Mouse (Mus musculus): Measurements from ENCODE around the gene Cass4. TPM values are rescaled to one million over a fixed set of nuclear protein-coding genes. Genes with fewer than 3 reads are reported as not detected.

The Cass4 gene
- total RNA-seq, 2 experiments from 2014 or later, result 4.0 to 5.3 TPM

DNA sequence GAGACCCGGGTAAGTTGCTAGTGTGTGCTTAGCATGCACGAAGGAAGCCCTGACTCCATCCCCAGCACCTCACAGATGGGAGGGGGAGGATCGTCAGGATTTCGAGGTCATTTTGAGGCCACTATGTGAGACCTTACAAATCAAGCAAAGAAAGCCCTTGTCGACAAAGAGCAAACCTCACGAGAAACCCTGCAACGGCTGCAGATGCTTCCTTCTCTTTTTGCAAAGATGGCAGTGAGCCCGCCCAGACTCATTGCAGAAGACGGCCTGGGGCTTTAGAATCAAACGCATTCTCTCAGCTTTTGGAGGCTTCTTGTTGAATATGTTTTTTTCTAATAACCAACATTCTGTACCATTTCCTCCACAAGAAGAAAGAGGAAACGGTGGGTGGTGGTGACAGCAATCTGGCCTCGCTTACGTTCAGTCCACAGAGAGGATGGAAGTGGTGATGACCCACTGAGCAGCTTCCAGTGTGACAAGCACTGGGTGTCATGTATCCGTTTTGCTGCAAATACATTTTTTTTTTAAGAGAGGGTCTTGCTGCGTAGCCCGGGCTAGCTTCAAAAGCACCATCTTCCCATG is 43.9 kb downstream of the Cass4 start:
- ATAC-seq (ENCODE audit: poor library complexity, severe bottlenecking), result peak; percentile 47

- ATAC-seq (ENCODE audit: poor library complexity, severe bottlenecking), result peak; percentile 85
These were observed 46.4 kb downstream of the Cass4 start, which contains the start of gene Rtf2 for GRCm38 (mm10) chr2:172439843-172440639. Gene Rtf2, plus strand, starts transcription at chr2:172440556.

- no peak for ATAC-seq (ENCODE audit: poor library complexity, severe bottlenecking)
These were observed 47.0 kb downstream of the Cass4 start for GRCm38 (mm10) chr2:172440640-172441005.

- 0 out of 2 replicates have a peak, but pooled peaks have one; percentile 2 for ATAC-seq (ENCODE audit: poor library complexity, severe bottlenecking)
These were observed 47.6 kb downstream of the Cass4 start for GRCm38 (mm10) chr2:172441176-172441575.

DNA sequence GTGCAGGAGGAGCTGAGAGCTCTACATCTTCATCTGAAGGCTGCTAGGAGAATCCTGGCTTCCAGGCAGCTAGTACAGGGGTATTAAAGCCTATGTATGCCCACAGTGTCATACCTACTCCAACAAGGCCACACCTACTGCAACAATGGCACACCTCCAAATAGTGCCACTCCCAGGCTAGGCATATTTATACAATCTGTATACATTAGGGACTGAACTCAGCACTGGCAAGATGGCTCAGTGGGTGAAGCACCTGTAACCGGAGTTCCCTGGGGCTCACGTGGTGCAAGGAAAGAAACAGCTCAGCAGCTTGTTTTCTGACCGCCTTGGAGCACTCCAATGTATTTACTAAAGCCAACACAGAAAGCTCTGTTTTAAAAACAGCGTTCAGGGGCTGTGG is 52.0 kb downstream of the Cass4 start:
- no peak for ATAC-seq (ENCODE audit: poor library complexity, severe bottlenecking)

GRCm38 (mm10) chr2:172447317-172447716 is 53.7 kb downstream of the Cass4 start:
- ATAC-seq (ENCODE audit: poor library complexity, severe bottlenecking), result peak; percentile 69

DNA sequence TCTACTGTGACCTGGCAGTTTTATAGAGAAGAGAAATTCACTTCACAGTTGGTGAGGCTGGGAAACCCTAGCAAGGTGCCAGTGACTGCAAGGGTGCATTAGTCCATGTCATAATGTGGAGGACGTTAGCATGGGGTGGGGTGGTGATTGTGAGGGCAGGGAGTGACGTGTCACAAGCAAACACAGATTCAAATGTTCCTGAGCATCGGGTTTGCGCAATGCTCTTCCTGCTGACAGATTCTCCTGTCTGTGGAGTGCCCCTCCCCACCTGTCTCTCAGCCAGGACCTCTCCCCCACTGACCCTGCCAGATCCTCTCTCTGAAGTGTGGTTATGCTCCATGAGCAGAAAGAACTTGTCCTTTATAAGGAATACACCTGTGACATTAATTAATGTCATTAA is 54.7 kb downstream of the Cass4 start:
- no peak for ATAC-seq (ENCODE audit: poor library complexity, severe bottlenecking)

DNA sequence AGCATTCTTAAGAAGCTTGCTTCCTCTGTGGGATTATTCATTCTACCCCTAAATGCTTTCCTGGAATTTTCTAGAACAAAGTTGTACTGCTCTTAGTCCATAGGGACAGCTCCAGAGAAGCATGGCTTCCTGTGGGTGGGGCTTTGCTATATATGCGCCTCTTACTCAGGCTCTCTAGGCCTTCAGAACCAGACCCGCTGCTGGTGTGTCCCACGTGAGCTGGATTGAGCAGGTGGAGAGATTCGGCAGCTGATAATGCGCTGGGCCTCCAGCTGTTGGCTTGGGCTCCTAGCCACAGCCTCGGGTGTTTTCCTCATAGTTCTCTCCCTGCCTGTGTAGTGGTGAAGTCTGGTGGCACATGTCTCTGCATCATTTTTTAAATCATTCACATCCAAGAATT is 57.0 kb downstream of the Cass4 start:
- ATAC-seq (ENCODE audit: poor library complexity, severe bottlenecking), result no peak

GRCm38 (mm10) chr2:172452031-172452430 is 58.4 kb downstream of the Cass4 start:
- ATAC-seq (ENCODE audit: poor library complexity, severe bottlenecking), result no peak

DNA sequence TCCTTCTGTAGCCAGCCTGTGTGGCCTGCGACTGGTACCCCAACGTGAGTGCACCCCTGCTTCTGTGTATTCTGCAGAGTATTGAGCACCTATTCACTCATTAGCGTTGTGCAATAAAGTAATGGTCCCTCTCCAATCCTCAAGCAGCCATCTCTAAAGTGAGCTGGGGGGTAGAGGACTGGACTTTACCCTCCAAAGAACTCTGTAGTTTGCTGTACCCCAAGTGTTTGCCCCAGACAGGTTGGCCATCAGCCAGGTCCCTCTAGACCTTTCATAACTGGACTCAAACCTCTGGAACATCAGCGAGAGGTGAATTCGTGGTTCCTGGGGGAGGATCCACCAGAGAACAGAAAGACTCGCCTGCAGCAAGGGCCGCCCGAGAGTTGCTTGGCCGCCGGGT is 58.9 kb downstream of the Cass4 start:
- no peak for ATAC-seq (ENCODE audit: poor library complexity, severe bottlenecking)

GRCm38 (mm10) chr2:172458496-172458895 is 64.9 kb downstream of the Cass4 start, which contains the start of gene Gcnt7:
Gene Gcnt7, minus strand, starts transcription at chr2:172458596.
- ATAC-seq (ENCODE audit: poor library complexity, severe bottlenecking), result no peak

DNA sequence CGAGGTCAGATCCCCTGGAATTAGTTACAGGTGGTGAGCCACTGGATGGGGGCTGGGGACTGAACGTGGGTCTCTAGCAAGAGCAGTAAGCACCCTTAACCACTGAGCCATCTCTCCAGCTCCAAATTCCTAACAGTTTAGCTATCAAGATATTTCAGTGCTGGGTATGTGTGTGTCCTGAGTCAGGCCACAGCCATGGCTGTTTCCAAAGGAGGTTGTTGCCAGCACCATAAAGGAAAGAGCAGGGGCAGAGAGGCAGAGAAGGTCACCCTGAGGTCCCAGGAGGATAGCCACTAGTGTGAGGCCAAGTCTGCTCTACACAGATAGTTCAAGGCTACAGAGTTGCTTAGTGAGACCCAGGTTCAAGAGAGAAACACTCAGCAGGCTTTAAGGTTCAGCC is 67.1 kb downstream of the Cass4 start:
- no peak for ATAC-seq (ENCODE audit: poor library complexity, severe bottlenecking)

DNA sequence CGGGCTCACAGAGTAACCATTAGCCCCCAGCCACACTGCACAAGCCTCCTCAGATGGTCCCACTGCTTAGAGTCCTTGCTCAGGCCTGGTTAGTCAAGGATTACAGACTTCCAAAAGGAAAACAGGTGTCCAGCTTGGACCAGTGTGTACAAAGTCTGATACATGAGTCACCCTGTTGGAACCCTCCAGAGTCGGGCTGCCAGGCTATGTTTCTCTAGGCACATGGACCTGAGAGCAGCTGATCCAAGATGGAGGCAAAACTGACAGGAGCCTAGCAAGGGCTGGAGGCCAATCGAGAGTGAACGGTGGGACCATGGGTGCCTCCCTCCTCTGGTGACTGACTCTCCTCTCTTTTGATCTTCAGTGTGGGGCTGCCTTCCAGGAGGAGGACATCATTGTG is 69.2 kb downstream of the Cass4 start:
- no peak for ATAC-seq (ENCODE audit: poor library complexity, severe bottlenecking)

- ATAC-seq (ENCODE audit: poor library complexity, severe bottlenecking), result no peak
These were observed 73.0 kb downstream of the Cass4 start for GRCm38 (mm10) chr2:172466427-172467132.

GRCm38 (mm10) chr2:172467206-172467605 is 73.6 kb downstream of the Cass4 start:
- ATAC-seq (ENCODE audit: poor library complexity, severe bottlenecking), result no peak

DNA sequence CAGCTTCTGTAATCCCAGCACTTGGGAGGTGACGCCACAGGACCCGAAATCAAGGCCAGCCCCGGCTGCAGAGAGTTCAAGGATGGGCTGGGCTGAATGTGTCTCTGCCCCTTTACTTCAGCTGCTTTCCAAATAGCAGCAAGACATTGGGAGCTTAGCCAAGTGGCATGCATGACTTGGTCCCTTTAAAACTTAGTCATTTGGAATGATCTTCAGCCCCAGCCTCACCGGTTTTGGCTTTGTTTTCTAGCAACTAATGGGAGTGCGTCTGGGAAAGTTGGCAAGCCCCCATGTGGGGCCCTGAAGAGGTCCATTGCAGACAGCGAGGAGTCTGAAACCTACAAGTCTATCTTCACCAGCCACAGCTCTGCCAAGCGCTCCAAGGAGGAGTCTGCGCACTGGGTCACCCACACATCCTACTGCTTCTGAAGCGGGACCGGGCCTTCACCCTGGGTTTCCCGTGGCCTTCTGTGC is 74.8 kb downstream of the Cass4 start:
- ATAC-seq (ENCODE audit: poor library complexity, severe bottlenecking), result no peak

GRCm38 (mm10) chr2:172472318-172472717 is 78.7 kb downstream of the Cass4 start, which contains the start of gene Fam209:
Gene Fam209, plus strand, starts transcription at chr2:172472520.
- ATAC-seq (ENCODE audit: poor library complexity, severe bottlenecking), result no peak

DNA sequence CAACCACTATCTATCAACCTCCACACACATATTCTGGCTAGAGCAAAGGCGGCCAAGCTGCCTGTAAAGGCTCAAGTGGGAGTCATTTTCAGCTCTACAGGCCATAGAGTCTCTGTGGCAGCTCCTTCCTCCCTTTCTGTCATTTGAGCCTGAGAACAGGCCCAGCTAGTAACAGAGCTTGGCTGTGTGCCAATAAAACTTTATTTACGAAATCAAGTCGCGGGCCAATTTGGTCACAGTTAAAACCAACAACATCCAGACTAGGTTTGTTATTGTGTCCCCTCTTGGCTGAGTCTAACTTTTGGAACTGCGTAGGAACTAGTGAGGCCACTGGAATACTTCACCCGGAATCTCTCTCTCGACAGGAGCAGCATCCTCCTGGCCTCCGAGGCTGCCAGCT is 80.0 kb downstream of the Cass4 start:
- no peak for ATAC-seq (ENCODE audit: poor library complexity, severe bottlenecking)

DNA sequence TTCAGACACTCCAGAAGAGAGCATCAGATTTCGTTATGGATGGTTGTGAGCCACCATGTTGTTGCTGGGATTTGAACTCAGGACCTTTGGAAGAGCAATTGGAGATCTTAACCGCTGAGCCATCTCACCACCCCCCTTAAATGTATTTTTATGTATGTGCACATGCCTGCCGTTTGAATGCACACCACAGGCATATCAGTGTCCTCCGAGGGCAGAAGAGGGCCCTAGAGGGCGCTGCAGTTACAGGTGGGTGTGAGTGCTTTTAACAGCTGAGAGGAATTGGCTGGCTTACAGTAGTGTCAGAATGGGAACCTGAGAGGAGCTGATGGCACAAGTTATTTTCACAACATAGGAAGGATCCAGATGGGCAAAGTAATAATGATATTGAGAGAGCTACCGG is 81.4 kb downstream of the Cass4 start:
- peak; percentile 38; the same call in 1 of the 2 replicates for ATAC-seq (ENCODE audit: poor library complexity, severe bottlenecking)

DNA sequence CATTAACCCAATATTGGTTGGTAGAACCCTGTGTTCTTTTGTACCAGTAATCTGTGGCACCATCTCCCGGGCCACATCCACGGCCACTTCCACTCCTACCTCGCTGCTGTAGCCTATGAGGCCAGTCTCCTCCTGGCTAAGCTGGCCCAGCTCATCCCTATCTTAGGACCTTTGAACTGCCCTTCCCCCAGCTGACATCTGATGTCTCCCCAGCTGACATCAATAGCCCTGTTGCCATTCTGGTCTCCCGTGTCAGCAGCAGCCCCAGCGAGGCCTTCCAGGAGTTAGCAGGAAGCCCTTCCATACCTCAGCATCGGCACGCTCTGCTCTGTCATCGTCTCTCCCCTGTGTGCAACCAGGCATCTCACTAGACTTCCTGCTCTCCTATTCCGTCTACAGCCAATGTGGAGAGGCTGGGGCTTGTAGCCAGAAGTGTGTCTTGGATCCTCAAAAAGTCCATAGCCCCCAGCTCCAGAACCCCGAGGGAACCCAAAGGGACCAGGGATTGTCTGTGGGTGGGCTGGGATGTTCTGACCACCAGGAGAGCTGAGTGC is 83.2 kb downstream of the Cass4 start:
- ATAC-seq (ENCODE audit: poor library complexity, severe bottlenecking), result no peak

- ATAC-seq (ENCODE audit: poor library complexity, severe bottlenecking), result no peak
These were observed 83.8 kb downstream of the Cass4 start for GRCm38 (mm10) chr2:172477350-172477749.
